Mouse (Mus musculus): ENCODE measurements around the gene Creb5.

GRCm38 (mm10) chr6:53271636-53272035, 15.4 kb upstream of the Creb5 start:
- TF ChIP-seq POLR2A (IDR thresholded peaks at IDR 0.05; ENCODE audit: insufficient read depth, low read depth, low read length): no peak
- no peak for TF ChIP-seq CTCF (IDR thresholded peaks at IDR 0.05)

Data from heart, adult 2 months (tissue).